Mouse (Mus musculus) T-helper 2 cell (primary cell): ENCODE data around the gene Padi3.

ENCODE experiments used
- in situ Hi-C: fragments of 300-600 bp; cut with MboI, MseI; formaldehyde crosslinking; loops from one replicate; pipeline ENCODE4 v1.15.1; 2025; ENCODE audit warnings: high pct_unique_total_duplicates

Gene Padi3

DNA sequence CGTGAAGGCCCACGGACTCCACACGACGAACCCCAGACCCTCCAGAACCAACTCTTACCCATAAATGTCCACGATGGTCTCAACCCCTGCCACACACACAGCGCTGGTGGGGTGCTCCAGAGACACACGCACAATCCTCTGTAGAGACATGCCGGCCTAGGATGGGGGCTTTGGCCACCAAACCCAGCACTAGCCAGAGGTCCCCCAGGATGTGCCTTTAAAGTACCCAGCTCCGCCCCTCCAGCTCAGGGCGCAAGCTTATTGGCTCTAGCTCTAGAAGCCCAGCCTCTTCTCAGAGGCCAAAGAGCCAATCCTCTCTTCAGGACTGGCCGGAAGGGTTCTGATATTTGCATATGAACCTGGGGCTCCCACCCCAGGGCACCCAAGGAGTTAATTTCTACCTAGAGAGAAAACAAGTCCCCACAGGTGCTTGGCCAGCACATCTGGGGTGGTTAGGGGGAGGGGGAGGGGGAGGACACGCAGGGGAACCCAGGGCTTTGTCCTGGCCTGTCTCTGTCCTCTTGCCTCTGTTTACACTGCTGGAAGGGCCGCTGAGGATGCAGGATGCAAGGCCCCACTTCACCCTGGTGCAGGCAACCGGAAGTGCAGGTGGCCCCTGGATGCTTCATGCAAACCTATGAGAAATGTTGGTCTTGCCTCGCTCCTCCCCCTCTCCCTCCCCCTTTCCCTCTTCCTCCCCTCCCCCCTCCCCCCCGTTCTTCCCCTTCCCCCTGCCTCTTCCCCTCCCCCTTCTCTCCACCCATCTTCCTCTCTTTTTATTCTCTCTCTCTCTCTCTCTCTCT is at the start of gene Padi3:
Padi3 (minus strand) TSS at position 191 of the 803 bp plus-strand sequence.
- in situ Hi-C loops, result no loop called here

DNA sequence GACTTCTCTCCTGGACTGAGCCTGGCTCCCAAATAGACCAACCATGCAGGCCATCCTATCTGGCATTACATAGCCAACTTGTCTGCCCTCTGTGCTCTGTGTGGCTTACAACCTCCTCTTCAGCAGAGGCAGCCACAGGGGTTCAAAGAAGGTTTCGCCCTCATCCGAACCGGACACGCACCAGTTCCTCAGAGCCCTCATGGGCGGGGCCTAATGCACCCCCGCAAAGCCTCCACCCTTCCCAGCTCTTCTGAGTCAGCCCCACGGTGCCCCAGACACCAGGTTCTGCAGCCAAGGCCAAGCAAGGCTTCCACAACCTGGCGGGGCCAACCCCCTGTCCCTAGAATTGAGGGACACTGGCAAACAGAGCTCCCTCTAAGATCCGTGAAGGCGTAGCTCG is 48.8 kb upstream of the Padi3 start:
- in situ Hi-C loops, result no loop called here

DNA sequence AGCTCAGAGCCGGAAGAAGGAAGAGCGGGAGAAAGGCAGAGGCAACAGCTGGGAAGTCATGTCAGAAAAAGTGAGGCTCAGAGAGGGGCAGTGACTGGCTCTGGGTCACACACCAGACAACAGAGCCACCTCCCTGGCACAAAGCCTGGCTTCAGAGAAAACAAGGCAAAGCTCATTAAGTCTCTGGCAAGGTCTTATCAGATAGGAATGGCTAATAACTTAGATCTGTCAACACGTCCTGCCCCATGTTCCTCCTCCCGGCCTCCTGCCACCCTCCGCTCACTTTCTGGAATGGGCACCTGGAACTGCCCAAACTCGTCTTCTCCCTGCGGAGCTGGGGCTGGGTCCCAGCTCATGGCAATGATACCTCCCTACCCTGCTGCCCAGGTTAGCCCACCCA is 47.4 kb upstream of the Padi3 start:
- in situ Hi-C loops, result no loop called here

DNA sequence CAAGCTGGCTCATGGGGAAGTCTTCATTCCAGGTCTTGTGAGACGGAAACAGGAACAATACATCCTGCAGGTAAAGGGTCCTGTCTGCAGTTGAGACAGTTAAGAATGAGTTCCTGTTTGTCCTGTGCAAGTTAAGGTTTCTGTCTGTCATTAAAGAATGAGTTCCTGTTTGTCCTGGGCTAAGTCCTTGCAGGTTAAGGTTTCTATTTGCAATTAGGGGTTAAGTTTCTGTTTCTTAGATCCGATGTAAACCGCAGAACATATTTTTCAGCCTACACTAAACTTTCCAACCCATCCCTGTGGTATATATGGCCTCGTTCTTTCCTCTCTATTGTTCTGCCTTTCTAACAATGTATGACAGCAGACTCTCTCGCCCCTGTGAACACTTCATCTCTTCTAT is 46.6 kb upstream of the Padi3 start:
- in situ Hi-C loops, result no loop called here

DNA sequence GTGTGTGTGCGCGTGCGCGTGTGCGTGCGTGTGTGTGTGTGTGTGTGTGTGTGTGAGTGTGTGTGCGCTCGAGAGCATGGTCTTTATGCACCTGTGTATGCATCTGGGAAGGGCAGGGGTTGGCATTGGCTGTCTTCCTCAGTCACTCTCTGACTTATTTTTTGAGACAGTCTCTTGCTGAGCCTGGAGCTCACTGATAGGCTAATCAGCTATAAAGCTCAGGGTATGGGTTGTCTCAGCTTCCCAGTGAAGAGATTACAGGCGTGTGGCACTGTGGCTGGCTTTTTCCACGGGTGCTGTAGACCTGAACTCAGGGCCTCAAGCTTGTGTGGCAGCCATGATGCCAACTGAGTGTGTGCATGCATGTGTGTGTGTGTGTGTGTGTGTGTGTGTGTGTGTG is 44.7 kb upstream of the Padi3 start:
- in situ Hi-C loops, result no loop called here

DNA sequence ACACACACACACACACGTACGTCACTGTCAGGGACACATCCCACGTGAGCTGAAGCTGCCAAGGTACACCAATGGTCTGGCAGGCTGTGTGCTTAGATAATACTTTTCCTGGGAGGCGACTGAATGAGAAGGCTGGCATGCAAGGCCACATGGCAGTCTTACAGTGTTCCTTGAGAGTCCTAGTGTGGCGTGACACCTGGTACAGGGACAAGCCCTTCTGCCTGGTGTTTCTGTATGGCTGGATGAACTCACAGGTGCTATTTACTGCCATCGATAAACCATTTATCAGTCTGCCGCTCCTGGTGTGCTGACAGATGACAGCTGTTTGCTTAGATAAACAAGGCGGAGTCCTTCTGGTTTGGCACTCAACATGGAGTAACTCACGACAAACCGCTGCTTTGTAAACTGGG is 44.0 kb upstream of the Padi3 start:
- in situ Hi-C loops, result no loop called here

DNA sequence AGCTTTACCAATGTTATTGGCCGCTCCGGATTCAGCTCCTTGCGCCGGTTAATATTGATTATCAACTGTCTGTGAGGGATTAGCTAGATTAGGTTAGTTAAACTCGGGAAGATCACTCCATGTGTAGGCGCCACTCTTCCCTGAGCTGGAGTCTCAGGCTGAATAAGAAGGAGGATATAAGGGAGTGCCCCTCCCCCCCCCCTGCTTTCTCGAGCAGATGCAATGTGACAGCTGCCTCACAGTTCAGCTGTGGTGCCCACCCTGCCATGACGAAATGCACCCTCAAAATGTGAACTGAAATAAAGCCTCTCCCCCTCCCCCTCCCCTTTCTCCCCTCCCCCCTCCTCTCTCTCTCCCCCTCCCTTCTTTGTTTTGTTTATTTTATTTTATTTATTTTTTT is 43.2 kb upstream of the Padi3 start:
- in situ Hi-C loops, result no loop called here

DNA sequence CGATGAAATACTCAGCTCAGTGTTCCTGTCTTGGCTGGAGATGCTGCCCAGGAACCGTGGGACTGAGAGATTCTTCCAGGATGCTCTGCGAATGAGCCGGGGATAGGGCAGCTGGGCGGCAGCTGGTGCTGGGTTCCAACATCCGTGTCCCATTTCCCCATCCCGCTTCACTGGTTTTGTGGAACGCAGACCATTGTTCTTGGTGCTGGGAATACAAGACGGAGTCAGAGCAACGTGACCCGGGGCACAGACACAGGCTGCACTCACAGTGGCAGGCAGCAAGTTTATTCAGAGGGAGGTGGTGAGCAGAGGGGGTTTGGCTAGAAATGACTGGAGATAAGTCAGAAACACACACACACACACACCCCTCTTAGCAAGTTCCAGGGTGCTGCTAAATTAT is 38.9 kb upstream of the Padi3 start:
- in situ Hi-C loops, result no loop called here

DNA sequence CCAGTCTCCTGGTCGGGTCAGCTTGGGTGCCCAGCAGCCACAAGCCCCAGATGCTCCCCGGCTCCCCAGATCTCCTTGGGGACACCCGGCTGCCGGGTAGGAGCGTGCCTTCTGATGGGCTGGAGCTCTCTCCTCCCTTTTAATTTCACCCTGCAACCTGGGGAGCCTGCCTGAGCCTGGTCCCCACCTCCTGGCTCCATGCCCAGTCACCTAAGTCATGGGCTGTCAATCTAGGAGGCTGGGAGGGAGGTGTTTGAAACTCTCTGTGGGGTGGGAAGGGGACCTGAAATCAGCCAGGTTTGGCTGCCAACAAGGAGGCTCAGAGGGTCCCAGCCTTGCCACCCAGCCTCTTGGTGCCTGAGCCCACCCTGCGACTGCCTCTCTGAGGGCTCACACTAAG is 35.2 kb upstream of the Padi3 start, which contains the start of gene Padi1:
Padi1 (minus strand) TSS at position 113 of the 400 bp plus-strand sequence.
- in situ Hi-C loops, result no loop called here

DNA sequence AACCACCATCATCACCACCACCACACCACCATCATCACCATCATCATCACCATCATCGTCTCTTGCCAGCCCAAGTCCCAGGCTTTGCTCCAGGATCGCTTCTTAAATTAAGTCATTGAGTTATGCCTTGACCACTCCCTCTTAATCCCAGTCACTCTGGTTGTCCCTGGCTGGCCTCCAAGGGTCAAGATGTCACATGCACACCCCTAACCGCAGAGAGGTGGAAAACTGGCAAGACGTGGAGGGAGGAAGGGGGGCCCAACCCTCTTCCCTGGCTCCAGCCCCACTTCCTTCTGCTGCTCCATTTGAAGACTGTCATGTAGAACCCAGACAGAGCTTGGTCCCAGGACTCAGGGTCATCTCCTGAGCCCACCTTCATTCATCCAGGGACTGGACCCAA is 34.5 kb upstream of the Padi3 start:
- in situ Hi-C loops, result no loop called here

DNA sequence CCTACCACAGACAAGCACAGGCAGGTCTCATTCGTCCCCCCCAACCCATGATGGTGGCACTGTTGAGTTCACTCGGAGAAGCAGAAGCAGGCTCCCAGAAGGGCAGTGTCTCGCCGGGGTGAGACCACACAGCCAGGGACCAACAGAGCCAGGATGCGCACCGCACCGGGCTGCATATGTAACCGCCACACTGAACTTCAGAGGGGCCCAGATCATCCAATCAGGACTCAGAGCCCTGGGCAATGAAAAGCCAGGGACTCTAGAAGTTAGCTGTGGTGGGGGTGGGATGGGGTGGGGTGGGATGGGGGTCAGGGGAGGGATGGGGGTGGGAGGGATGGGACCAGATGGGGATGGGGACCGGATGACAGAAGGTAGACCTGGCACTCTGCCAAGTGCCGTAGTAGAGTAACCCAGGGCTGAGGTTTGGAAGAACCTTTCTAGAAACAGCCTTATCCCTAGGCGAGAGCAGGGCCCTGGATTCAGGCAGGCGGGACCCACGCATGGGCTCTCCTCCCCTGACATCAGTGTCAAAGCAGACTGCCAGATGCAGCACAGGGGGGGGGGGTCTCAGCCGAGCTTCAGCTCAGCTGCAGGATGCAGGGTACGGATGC is 33.3 kb upstream of the Padi3 start:
- in situ Hi-C loops, result no loop called here

DNA sequence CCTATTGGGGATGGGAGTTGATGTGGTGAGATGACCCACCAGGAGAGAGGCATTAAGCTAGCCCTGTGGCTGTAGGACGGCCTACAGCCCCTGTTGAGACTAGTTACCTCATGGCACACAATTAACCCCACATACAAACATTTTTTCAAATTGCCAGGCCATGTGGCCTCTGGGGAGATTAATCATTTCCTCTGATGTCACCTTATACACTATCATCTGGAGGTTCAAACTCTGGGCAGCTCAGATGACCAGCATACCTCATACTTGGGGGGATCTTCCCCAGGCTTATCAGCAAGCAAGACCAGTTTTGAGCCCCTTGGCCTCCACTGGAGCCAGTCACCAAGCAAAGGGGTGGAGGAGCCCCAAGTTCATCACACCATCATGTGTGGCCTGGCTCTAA is 32.5 kb upstream of the Padi3 start:
- in situ Hi-C loops, result no loop called here

DNA sequence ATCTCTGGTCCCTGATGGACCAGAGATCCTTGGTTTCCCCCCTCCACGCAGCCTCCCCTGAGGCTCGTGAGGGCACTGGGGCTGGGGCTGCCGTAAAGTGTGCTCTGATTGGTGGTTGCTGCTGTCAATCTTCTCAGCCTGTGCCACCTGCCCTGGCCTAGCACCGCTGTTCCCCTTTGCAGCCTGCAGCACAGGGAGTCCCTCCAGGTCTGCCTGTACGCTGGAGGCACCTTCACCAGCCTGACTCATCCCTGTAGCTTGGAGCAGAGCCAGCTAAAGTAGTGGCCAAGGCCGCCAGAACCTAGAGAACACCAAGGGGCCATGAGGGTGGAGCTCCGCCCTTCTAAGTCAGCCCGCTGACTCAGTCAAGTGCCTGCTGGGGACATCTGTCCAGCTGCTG is 27.4 kb upstream of the Padi3 start:
- in situ Hi-C loops, result no loop called here

DNA sequence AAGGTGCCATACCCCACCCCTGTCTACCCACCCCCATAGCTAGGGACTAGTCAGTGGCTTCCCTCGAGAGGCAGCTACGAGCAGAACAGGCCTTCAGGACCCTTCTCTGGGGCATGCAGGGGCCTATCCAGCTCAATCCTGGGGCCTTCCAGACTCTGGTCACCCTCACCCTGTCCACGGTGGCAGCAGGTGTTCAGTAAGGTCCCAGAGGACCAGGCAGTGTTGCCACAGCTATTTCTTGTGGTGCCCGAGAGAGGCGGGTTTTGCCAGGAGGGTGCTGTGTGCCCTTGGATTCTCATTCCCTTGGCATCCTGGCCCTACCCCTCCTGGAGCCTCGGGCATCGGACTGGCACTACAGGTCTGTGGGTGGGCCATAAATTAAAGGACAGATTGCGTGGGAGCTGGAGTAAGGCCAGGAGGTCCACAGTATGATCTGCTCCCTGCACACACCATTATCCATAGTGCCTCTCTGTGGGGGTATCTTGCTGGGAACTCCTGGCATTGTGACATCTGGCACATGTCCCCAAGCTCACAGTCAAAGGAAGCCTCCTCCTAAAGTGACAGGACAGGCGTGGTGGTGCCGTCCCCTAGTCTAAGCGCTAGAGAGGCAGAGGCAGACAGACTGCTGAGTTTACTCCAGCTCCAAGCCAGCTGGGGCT is 25.9 kb upstream of the Padi3 start:
- in situ Hi-C loops, result no loop called here

DNA sequence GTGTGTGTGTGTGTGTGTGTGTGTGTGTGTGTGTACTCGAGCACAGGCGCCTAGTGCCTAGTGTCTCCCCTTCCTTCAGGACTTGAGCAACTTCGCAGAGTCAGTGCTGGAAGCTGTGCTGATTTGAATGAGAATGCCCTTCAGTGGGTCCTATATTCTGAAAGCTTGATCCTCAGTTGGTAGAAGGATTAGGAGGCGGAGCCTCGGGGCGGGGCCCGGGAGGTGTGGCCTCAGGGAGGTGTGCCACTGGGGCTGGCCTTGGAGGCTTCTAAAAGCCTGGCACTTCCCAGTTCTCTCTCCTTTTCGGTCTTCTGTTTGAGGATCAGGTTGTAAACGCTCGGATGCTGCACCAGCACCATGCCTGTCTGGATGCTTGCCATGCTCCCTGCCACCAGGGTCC is 25.2 kb upstream of the Padi3 start:
- in situ Hi-C loops, result no loop called here

DNA sequence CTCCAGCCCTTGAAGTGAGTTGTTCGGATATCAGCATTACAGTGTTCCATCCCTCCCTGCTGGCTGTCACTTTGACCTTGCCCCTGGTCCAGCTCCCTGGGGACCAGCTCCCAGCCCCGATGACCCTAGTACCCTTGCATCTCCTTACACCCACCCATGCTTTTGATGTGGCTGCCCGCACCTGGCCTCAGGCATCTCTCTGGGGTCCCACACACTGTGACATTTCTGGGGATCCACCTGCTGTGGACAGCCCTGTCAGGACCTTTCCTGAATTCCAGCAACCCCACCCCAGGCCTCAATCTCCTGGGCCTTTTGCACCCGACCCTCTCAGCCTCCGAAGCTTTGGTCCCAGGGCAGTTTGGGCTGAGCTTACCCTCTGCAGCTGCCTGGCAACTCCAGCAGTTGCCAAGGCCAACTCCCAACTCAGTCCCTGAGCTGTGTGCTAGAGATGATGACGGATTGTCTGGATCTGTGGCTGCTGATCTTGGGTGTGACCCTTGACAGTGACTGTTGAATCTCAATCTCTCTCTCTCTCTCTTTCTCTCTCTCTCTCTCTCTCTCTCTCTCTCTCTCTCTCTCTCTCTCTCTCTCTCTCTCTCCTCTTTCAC is 24.0 kb upstream of the Padi3 start:
- in situ Hi-C loops, result no loop called here

DNA sequence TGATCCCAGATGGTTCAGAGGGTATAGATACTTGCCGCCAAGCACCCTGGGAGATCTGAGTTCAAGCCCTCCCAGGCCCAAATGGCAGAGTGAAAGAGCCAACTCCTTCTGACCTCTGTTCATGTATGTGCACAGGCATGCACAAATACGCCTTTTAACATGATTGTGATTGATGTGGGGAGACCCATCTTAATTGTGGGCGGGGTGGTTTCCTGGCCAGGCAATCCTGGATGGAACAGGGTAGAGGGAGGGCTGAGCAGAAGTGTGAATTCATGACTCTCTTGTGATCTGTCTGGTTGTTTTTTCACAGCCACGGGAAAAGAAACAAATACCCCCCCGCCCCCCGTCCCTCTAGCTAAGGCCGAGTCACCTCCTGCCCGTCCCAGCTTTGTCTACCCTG is 22.4 kb upstream of the Padi3 start:
- in situ Hi-C loops, result no loop called here

DNA sequence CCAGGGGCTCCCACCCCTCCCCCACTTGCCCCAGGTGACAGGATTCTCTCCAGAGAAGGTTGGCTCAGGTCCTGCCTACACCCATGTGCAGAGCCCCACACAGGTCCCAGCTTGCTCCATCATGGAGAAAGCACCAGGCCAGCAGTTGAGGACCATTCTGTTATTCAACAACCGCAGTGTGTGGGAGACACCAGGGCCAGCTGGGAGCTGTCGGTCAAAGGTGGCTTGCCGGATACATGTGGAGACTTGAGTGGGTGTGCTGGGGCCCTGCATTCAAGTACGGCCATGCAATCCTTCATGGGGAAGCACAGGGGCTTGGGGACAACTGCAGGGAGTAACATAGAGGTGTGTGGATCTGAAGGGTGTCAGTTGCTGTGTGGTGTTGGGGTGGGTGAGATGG is 21.4 kb upstream of the Padi3 start:
- in situ Hi-C loops, result no loop called here

DNA sequence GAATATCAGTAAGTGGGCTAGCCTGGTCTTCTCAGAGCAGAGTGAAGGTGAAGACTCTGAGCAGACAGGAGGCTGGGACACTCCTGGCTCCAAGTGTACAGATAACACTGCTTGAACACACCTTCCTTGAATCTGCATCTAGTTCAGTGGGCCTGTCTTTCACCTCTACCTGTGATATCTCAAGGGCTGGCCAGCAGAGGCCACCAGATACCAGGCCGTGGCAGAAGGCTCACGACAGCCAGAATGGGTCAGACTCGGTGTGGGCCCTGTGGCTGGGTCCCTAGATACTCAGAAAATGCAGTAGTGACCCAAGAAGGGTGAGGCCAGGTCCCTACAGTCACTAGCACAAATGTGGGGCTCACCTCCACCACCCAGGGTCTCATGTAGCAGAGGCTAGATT is 16.8 kb upstream of the Padi3 start:
- in situ Hi-C loops, result no loop called here

DNA sequence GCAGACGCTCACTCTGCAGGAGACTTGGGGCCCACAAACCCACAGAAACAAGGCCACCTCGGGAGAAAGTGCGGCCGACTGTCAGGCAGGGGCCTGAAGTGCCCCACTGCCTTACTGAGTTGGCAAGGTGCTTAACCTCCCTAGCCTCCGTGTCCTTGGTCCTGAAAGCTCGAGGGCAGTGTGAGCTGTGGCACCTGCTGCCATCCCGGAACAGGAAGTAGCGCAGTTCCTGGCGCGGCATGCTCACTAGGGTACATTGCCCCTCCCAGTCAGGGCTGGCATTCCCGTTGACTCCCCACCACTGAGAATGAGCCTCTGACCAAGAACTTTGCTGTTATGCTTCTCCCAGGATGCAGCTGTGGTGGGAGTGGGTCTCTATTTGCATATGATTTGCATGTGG is 15.5 kb upstream of the Padi3 start:
- in situ Hi-C loops, result no loop called here

DNA sequence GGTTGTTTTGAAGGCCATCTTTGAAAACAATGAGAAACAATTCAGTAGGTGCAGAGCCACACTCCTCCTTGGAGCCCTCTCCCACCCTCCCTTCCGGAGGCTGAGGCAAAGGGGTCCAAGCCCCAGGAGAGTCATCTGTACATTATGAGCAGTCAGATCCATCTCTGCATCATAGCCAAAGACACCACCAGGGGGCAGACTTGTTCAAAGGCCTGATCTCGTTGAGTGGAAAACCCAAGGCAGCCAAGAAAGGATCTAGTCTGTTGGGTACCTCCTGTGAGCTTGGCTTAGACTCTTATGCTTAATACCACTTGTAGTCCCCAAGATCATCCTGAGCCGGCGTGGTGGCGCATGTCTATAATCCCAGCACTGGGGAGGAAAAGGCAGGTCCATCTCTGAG is 11.5 kb upstream of the Padi3 start:
- in situ Hi-C loops, result loop anchor here (5.0 kb wide), 1 partner anchor 140 kb away; the partner anchor contains the start of gene Sdhb

DNA sequence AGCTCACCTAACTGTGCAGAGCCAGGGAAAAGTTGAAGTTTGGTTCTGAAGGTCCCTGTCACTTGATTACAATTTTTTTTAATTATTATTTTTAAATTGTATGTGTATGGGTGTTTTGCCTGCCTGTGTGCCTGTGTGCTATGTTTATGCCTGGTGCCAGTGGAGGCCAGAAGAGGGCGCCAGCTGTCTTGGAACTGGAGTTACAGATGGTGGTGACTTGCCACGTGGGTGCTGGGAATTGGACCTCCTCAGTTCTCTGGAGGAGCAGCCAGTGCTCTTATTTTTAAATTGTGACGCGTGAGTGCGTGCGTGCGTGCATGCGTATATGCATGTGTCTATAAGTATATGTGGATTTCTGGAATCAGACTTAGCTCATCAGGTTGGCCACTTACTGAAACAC is 7.0 kb upstream of the Padi3 start:
- in situ Hi-C loops, result no loop called here
